Mouse (Mus musculus) natural killer cell, adult 2 months (primary cell): Measurements from ENCODE around the gene Tigd3.
A peak's percentile ranks its signal among the peaks of the same experiment; 100 is the strongest.

Experiments used
- DNase-seq, 2 experiments: peaks; one replicate each; pipeline ENCODE4 v3.0.0; 2022; ENCODE audit warnings: low spot score in 2 of 2

Gene Tigd3

GRCm38 (mm10) chr19:5894002-5894678 is at the start of gene Tigd3:
TSS of gene Tigd3 (minus strand) at chr19:5894149.
- peak; percentile 79 to 84 for DNase-seq

DNA sequence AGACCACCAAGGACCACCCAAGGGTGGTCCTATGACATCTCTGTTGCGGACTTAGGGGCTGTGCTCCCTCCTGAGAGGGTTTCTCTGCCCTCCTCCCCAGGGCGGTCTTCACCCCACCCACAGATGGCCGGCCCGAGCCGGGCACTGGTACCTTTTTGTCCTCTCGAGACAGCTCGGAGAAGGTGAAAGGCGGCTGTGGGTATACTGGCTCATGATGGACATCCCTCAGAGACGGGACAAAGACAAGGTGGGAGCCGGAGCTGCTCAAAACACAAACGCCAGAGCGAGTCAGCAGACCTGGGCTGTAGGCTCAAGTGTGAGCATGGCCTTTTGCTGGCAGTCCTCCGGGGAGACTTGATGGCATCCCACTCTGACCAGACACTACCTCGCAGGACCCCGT is 49.5 kb upstream of the Tigd3 start:
- DNase-seq, result no peak

GRCm38 (mm10) chr19:5942581-5942980 is 48.6 kb upstream of the Tigd3 start:
- no peak for DNase-seq

- no peak for DNase-seq
These were observed 46.7 kb upstream of the Tigd3 start for GRCm38 (mm10) chr19:5940656-5941055.

DNA sequence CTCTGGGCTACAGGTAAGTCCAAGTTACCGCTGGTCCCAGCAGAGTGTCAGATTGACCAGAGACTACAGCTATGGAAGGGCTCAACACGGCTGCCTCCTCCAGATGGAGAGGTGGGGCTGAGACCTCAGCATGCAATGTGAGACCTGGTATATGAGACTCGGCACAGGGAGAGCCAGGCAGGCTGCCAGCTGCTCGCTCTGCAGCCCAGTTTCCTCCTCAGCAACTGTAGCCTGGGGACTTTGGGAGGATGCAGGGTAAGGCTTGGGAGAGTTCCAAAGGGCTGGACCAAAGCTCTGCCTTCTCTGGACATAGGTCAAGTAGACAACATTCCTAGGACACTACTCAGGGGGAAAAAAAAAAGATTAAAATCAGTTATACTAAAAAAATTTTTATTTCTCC is 46.2 kb upstream of the Tigd3 start:
- DNase-seq, result no peak

- DNase-seq, result no peak
These were observed 45.8 kb upstream of the Tigd3 start for GRCm38 (mm10) chr19:5939715-5940114.

GRCm38 (mm10) chr19:5938516-5938915 is 44.6 kb upstream of the Tigd3 start:
- DNase-seq, result no peak

DNA sequence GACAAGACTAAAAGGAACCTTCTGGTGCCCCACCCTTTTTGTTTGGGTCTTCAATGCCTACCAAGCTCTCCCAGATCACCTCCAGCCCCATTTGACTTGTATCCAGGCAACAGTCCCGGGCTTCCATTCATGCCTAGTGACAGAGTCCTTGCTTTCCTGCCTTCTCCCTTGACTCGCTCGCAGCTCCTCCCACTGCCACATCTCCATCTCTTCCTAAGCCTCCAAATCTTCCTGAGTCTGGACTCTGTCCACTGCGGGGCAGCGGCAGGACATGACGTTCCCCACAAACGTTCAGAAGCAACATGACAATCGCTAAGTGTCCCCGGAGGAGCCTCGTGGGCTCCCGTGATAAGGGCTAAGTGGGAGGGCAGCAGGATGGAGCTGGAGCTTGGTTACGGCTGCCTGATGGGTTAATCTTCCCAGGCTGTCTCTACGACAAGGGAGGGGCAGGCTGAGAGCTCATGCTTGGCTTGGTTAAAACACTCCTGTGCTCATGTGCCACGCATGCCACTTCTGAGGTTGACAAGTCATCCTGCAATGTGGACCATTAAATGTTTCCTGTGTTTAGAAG is 44.0 kb upstream of the Tigd3 start:
- no peak for DNase-seq

- DNase-seq, result no peak
These were observed 43.3 kb upstream of the Tigd3 start for GRCm38 (mm10) chr19:5937095-5937835.

- DNase-seq, result no peak
These were observed 41.7 kb upstream of the Tigd3 start for GRCm38 (mm10) chr19:5935691-5936090.

DNA sequence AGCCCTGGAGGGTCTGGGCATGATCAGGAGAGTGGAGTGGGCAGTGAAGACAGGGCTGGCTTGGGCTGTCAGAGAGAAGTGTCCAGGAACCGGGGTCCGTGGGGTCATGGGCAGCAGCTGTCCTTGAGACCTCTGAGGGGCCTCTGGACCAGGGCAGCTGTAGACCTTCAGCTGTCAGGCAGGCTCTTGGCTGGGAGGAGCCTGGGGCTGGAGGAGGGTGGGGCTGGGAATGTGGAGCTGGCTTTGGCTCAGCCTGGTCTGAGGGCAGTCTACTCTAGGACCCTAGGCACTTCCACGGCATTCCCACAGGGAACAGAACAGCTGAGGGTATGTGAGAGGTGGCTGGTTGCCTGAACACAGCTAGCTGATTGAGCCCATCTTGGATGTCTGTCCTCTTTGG is 41.3 kb upstream of the Tigd3 start:
- no peak for DNase-seq

DNA sequence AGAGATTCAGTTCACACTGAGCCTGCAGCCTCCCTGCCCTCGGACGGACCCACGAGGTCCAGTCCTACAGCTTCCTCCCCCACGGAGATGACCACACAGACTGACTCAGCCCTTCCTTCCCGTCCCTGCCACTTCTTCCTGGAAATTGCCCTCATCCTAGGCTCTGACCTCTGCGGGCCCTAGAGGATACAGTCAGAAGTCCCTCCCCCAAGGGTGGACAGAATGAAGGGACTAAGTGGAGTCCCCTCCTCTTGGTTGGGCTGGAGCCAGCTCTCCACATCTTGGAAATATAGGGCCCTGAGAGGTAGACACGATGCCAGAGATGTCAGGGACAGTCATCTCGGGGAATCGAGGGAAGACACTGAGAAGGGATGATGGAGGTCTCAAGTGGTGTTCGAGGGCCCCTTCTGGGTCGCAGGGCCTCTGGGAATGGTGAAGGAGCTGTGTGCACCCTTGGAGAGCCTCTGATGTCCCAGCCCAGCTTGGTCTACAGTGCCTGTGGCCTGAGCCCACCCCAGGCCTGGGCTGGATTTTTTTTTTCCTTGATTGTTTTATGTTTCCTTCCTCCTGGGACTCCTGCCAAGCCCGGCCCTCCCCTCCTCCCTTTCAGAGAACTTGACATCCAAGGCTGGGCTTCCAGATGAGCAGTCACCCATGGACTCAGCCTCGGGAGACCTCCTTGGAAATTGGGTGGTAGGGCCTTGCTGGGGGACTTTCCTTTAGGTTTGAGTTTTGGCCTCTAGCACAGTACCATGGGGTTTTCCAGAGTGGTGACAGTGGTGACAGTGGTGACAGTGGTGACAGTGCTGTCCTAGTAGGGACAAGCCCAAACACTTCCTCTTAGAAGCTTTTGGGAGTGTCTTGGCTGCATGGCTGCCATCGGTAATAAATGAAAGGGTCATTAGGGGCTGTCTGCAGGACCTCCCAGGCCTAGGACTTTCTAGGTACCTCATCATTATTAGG is 36.0 kb upstream of the Tigd3 start:
- peak; percentile 29 to 38 for DNase-seq

DNA sequence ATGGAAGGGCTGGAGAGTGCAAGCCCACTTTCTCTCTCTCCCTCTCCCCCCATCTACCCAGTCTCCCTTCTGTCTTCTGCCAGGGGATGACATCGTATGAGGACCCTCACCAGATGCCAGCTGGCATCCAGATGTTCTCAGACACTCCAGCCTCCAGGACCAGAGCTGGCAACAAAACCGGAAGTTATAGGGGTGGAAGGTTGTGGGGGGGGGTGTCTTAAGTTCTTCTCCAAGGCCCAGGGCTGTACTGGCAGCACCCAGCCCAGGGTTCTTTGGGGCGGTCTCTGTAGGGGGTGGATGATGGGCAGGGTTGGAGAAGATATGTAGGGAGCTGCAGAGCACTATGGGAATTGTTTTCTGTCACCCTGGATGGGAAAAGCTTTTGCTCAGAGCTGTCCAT is 34.6 kb upstream of the Tigd3 start:
- DNase-seq, result no peak

DNA sequence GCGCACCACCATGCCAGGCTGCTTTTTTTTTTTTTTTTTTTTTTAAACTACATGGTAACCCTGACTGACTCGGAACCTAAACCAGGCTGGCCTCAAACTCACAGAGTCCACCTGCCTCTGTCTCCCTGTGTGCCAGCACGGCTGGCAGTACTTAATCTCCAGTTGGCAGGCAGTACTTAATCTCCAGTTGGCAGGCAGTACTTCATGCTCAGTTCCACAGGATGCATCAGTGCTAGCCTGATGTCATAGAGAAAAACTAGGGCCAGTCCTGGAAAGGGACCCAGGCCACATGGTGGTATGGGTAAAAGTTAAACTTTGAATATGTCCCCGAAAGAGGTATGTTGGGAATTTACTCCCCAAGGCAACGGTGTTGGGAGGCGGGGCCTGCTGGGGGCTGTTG is 34.2 kb upstream of the Tigd3 start:
- no peak for DNase-seq

GRCm38 (mm10) chr19:5927532-5927931 is 33.6 kb upstream of the Tigd3 start:
- DNase-seq, result no peak

- no peak for DNase-seq
These were observed 33.1 kb upstream of the Tigd3 start for GRCm38 (mm10) chr19:5927026-5927425.

- no peak for DNase-seq
These were observed 31.4 kb upstream of the Tigd3 start for GRCm38 (mm10) chr19:5925311-5925855.

DNA sequence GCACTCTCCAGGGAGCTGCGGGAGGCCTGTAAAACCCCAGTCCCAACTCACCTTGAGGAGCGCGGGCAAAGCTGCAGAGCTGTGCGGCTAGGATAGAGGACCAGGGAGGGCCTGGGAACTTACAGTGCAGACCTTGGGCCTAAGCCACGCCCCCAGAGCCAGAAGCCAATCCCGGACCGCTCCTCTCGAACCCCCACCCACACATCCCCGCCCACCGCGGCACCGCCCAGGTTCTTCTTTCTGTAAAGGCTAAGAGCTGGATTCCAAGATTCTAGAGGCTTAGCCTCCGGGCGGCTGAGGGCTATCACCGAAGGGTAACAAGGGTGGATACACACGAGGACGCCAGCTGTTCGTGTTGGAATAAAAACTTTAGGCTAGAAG is 30.8 kb upstream of the Tigd3 start, which contains the start of gene Cdc42ep2:
TSS of gene Cdc42ep2 (minus strand) at position 104 of the 381 bp plus-strand sequence.
- peak; percentile 86 to 91 for DNase-seq

DNA sequence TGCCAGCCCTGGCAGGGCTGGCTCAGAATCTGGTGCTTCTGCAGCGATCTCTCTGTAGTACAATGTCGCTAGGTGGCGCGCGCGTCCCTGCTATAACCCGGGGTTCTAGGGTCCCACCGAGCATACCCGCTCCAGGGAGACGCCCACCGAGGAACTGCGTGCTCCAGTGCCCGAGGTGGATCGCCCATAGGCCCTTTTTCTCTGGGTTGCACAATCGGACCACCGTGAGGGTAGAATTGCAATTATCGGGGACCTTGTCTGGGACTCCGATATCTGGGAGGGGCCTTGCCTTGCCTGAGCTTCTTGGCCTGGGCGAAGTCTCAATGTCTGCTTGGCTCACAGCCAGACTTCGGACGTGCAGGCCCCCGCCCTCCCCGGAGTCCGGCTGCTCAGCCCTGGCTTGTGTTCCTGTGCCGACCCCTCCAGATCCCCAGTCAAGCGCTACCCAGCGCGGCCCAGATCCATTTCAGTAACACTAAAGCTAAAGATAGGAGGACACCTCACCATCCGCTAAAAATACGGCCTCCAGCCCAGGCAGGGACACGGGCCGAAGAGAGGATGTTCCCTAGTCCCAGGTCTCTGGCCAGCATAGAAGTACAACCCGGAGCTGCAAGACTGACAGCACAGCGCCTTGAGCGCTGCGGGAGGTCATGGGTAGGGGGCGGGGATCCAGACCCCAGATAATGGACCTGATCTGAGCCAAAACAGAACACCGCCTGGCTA is 30.2 kb upstream of the Tigd3 start:
- DNase-seq, result peak; percentile 68 to 80

GRCm38 (mm10) chr19:5922963-5923362 is 29.0 kb upstream of the Tigd3 start:
- DNase-seq, result no peak
